Mouse (Mus musculus): ENCODE measurements around the gene Fam222a.

- TF ChIP-seq POLR2A (IDR thresholded peaks at IDR 0.05; ENCODE audit: control insufficient read depth, low read depth, low read length) = no peak
- no peak for TF ChIP-seq CTCF (IDR thresholded peaks at IDR 0.05; ENCODE audit: control insufficient read depth, insufficient read depth, insufficient replicate concordance, low read depth, low read length)
These were observed 87.9 kb downstream of the Fam222a start for GRCm38 (mm10) chr5:114655721-114656120.

Measured in testis, adult 2 months (tissue).